Mouse (Mus musculus): ENCODE measurements around the gene Cdh12. TPM values are rescaled to one million over a fixed set of nuclear protein-coding genes. Genes with fewer than 3 reads are reported as not detected.
"Not testable (repeated sequence)": the region's sequence is repeated elsewhere in the genome, so short reads cannot be mapped to it uniquely, and the experiment has no call there.

Gene Cdh12
- total RNA-seq, 2 experiments from 2014 or later = not detected

DNA sequence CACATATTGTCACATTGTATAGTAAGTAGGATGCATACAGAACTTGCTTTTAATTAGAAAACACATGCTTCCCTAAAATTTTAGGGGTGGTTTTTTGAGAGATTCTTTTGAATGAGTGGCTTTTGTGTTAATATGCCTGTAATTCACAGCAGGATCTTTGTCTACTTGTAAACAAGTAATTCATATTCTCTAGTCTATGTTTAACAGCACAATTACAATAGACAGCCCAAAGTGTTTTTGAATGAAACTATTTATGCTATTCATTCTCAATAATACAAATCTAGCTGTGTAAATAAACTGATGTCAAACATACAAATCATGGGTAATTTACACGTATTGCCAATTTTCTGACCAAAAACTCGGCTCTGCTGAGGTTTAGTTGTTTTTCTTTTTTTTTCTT is 895.3 kb downstream of the Cdh12 start:
- intact Hi-C loops (cut with DNase I) = no loop called here

DNA sequence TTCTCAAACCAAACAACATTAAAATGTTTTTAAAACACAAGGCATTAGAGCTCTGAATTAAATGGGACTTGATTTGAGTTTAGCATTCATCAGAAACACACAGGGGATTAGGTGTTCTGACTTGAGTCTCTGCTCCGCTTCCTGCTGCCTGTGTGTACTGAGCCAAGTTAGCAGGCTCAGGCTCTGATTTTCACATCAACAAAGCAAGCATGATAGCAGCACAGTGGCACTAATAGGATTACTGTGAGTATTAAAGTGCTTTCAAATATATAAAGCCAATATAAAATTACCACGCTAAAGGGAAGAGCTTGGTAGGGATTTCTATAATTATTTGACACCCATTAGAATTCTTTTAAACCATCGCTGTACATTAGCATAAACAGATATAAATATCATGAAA is 895.7 kb downstream of the Cdh12 start:
- intact Hi-C loops (cut with DNase I) = no loop called here

More for the DNA sequence above, 895.3 kb downstream of the Cdh12 start:
- no peak for DNase-seq

DNA sequence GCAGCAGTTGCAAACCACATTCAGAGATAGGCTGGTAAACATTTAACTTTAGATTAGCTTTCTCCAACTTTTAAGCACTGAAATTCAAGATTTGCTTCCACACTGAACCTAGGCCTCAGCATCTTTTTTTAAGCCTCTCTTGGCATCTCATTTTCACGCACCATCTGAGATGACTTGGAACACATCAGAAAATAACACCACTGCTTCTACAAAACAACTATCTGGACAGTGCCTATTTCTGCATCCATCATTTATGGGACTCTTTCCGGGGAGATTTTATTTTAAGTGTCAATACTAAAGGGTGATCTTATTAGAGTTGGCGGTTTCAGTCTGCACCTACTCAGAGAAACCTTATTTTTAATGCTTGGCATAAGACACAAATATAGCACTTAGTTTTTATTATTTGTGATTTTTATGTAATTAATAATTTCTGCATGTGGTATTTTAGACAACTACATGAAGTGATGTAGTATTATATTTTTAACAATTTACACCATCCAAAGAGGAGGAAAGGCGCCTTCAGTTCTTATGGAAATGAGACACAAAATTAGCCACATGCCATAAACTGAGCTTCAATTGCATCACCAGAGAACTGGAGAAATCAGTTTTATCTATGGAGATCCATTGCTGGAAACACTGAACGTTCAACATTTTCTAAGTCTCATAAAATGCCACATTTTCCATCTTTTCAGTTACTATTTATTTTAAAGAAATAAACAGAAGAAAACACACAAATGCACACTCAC is 906.5 kb downstream of the Cdh12 start:
- intact Hi-C loops (cut with DNase I) = no loop called here
- DNase-seq = no peak

More for the DNA sequence above, 895.7 kb downstream of the Cdh12 start:
- no peak for DNase-seq

DNA sequence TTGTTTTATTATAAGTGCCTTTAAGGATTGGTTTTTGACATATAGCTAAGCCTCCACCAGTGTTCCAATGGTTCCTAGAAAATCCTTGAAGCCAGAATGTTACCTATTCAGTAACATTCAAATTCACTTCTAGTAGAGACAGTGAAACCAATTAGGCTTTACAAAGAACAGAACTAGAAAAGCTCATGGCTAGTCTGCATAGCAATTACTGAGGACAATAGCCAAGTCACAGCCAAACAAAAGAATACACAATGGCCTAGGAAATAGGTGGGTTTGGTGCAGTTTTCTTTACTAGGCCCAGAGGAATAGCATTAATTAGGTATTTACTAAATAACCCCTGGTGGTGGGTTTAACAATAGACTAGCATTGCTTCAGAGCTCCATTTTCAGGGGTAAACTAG is 917.3 kb downstream of the Cdh12 start:
- intact Hi-C loops (cut with DNase I) = no loop called here
- no peak for DNase-seq

DNA sequence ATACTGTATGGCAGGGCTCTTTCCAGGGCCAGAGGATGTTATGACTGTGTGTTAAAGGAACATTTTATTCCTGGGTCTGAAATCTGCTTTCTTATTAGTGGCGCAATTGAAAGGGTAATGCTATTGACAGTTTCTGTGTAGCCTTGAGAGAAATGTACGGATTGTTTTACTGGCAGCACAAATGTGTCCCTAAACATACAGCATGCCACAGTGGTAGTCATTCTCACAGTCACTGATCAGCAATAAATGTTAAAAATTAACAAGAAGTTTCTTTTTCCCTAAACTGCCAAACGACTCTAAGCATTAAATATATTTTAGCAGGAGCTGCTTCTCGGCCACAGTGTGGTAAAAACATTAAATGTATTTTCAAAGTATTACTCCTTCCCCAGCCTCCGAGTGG is 926.4 kb downstream of the Cdh12 start:
- intact Hi-C loops (cut with DNase I) = no loop called here
- no peak for DNase-seq

DNA sequence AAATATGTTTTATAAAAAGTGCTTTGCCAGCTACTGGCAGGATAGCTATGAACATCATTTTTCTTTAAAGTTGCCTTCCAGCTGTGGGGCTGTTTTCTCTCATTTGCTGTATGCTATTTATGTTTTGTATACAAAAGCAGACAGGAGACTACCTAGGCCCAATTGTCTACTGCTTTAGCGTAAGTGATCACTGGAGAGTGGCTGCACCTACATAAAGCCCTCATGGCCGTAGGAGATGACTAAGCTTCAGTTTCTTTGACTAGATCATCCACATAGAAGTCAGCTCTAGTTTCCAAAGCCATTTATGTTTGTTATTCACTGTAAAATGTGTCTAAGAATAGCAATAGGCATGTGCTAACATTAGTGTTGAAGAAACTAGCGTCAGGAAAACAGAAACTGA is 926.8 kb downstream of the Cdh12 start:
- no peak for DNase-seq
- intact Hi-C loops (cut with DNase I) = no loop called here

DNA sequence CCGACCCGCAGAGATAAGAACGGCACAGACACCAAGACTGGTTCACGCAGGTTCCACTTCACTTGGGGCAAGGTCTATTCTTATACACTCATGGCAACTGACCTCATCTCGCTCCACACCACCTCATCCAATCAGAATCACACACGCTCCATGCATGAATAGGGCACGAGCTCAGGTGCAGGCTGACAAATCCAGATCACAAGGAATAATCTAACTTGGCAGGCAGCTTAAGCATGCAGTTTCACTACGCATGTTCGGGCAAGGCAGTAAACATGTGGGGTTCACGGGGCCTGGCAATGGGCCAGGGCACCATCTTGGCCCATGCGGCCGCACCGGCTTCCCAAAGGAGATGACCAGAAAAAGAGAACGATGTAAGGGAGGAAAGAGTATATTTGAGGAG is 942.4 kb downstream of the Cdh12 start:
- DNase-seq; intact Hi-C loops (cut with DNase I): not testable (repeated sequence)

DNA sequence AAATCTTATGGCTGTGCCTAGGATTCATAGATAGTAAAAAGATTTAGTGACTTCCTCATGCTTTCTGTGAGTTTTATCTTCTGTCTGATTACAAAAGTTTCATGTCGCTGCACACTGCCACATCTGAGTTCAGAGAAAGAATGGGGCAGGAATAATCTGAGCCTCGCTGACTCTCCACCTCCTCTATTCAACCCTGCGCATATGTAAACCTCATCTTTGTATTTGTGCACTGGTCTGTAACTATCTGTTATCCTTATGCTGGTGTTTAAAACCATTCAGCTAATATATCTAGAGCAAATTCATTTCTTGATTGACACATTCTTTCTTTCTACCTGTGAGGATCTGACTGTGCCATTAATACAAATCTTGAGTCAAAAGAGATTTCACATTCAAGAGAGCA is 944.0 kb downstream of the Cdh12 start:
- no peak for DNase-seq
- intact Hi-C loops (cut with DNase I) = no loop called here

DNA sequence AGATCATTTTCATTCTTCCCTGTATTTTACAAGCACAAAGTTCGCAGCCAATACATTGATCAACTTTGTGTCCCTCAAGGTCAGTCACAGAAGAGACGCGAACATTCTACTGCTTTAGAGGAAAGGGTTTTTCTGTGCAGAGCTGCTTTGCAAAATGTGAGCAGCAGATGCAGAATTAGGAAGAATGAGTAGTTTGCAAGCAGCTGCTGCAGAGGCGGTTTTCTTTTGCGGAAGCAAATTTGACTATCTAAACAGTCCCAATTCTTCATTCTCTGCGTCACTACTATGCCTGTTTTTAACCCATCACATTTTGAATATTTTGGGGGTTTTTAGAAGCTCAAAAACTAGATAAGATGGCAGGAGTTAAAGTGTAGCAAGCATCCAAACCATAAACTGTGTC is 956.1 kb downstream of the Cdh12 start:
- intact Hi-C loops (cut with DNase I) = loop anchor here (5.0 to 10.0 kb wide), 2 partner anchors 300 to 1933 kb away; no protein-coding TSS in a partner anchor
- no peak for DNase-seq

DNA sequence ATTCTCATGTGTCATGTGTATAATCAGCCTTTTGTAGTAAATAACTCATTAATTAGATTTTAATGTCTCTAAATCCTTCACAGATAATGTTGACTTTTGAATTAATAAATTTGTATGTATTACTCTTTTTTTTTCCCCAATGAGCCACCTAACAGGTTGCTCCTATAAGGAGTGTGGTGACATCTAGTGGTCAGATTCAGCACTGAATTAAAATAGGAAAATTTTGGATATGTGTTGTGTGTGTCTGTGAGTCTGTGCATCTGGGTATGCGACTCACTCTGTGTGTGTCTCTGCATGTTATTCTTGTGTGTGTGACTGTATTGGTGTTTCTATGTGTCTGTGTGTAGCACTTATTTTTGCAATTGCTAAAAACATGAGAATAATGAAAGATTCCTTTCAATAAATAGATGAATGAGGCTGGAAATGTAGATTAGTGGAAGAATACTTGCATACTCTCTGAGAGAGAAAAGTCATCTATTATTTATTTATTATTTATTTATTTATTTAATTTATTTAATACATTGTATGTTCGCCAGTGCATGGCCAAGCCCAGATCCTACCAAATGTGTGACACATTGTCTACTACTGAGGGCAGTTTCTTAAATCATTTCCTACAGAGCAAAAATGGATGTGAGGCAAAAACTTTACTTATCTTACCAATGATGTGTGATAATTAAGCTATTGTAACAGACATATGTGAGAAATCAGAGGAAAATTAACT is 958.4 kb downstream of the Cdh12 start:
- intact Hi-C loops (cut with DNase I) = loop anchor here (5.0 to 10.0 kb wide), 2 partner anchors 303 to 1935 kb away; no protein-coding TSS in a partner anchor
- DNase-seq = peak in 1 of 2 experiments; percentile 1

DNA sequence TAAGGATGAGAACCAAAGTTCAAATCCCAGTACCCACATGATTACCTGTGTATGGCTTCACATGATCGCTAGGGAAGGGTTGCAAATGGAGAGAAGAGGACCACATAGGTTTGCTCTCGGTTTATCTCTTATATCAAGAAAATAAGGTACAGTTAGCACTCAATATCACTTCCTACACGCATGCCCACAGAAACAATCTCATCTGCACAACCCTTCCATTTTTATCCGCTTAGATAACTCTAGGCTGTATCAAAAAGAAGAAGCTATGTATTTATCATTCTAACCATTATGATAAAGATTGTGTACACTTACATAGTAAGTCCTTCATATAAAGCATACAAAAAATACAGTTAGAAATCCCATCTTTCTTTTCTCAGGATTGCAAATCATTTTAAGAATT is 988.3 kb downstream of the Cdh12 start:
- no peak for DNase-seq
- intact Hi-C loops (cut with DNase I) = no loop called here

DNA sequence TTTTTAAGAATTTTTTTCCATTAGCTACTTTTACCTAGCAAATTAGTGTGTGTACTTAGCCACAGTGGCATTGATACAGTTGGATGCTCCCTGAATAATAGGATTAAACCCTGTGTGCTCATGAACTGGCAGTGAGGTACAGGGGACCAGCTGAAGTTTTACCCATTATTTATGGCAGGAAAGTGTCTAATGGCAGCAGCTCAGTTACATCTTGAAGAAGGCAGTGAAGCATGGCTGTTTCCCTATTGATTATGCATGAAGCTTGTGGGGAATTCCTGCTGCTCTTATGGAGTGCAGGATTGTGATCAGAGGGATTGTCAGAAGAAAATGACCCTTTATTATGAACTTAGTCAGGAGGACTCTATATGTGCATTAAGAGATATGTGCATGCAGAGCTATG is 988.9 kb downstream of the Cdh12 start:
- intact Hi-C loops (cut with DNase I) = no loop called here
- no peak for DNase-seq

DNA sequence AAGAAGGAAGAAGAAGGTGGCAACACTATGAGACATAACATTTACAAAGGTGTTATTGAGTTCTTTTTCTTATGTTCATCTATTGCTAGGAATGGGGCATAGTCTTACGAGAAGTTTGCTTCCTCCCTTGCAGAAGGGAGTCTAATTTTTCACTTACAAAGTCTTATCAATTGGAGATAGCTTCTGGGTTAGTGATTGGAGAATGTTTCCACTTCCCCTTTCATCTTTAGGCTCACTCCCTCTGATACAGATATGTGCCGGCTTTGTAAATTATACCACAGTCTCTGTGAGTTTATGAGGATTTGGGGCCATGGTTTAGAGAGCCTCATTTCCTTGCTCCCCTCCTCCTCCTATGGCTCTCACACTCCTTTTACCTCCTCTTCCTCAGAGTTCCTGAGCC is 1009.0 kb downstream of the Cdh12 start:
- intact Hi-C loops (cut with DNase I) = no loop called here

DNA sequence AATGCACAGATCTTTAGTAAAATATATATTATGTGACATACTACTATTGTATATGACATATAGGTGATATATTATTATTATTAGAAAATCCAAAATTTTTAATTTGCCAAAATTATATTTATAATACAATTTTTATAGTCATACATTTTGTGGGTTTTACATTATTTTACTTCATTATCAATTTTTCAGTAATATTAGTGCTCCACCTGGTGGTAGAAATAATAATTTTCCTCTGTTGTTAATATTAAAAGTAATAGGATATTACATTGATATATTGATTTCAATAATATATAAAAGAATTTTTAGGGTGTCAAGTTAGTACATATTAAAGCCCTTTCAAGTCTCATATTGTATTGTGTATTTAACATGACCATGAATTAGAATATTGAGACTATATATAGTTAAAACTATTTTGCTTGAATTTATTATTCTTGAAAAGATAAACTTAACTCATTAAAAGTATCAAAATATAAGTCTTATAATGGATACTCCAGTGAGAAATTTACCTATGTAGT is 1070.3 kb downstream of the Cdh12 start:
- intact Hi-C loops (cut with DNase I) = no loop called here
- no peak for DNase-seq

More for the DNA sequence above, 1009.0 kb downstream of the Cdh12 start:
- no peak for DNase-seq

DNA sequence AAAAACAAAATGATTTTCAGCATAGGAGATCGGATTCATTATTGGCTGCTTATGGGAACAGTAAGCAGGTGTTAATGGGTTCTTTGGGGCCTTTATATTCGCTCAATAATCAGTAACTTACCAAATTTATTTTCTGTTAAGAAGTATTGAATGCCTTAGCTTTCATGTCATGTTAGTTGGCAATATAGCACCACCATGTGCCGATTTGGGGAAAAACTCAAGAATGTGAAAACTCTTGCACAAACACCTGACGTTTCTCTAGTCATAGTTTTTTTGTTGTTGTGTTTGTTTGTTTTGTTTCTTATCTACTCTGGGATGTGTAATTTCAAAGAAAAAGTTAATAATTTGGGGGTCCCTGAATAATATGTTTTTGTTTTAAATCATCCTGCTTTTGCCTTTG is 1081.7 kb downstream of the Cdh12 start:
- DNase-seq = no peak
- intact Hi-C loops (cut with DNase I) = no loop called here

DNA sequence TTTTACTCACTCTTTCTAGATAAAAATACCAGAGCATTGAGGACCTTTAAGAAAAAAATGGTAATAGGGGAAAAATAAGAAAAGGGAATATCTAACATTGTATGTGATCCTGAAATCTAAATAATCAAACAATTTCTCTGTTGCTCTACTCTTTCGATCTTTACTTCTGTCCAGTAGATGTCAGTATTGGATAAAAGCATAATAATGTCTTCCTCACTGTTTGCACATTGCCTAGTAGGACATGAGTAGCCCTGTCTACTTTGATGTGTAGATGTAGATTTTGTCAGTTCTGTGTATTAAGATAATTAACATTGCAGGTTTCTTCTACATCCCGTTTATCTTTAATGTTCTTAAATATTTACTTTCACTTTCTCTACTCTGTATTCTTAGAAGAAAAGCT is 1087.8 kb downstream of the Cdh12 start:
- intact Hi-C loops (cut with DNase I) = no loop called here

DNA sequence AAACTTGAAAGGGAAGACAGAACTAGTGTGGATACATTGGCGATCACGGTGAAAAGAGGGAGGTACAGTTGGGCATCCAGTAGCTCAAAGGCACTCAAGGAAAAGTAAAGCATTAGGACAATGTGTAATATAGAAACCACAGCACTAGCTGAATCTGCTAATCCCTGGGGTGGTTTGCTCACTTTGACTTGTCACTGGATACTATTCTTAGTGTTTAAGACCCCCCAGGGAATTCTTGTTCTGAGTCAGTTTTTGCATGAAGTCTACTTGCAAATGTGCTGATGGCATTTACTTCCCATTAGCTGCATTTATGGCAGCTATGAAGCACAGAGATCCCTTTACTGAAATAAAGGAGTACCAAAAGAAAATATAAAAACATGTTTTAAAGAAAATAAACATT is 1095.7 kb downstream of the Cdh12 start:
- intact Hi-C loops (cut with DNase I) = no loop called here
- DNase-seq = no peak

More for the DNA sequence above, 1087.8 kb downstream of the Cdh12 start:
- no peak for DNase-seq

DNA sequence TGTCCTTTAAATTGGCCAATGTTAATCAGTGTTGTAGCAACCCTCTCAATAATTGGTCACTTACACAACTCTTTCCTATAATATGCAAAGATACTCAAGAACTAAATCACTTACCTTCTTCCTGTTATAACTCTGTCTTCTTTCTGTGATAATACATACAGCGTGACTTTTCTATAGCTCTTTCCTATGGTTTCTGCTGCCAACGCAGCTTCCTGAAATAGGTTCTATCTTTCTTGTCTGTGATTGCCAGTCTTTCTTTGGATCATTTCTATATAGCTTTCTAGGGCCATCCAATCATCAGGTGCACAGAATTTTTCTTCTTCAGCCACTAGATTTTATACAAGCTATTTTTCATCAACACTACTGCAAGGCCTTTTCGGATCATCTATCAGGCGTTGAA is 1106.9 kb downstream of the Cdh12 start:
- intact Hi-C loops (cut with DNase I) = no loop called here
- no peak for DNase-seq

DNA sequence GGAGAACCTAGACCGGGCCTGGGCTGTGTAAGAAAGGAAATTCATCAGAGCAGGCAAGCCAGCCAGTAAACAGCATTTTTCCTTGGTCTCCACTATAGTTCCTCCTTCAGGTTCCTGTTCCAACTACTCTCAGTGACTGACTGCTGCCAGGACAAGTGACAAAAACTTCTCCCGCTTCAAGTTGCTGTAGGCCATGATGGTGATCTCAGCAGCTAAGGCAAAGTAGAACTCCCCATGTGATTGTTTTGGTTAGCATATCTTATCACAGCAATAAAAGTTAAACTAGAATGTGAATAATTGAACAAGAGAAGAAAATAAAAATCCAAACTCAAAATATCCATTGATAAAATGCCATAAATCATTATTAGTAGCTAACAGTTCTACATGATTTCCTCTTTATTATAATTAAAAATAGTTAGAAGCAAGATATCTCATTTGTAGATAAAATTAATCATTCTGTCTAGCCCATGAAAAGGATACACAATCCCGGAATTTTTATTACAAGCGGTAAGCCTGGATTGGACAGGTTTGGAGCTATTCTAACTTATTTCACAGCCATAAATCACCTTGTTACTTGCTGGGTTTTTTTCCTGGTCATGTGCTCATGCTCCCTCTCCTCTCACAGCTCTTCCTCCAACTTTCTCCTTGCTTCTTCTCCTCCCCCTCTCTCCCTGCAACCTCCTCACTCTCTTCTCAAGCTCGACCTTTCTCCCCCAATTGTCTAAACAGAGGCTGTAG is 1117.4 kb downstream of the Cdh12 start:
- intact Hi-C loops (cut with DNase I) = no loop called here
- DNase-seq = no peak

DNA sequence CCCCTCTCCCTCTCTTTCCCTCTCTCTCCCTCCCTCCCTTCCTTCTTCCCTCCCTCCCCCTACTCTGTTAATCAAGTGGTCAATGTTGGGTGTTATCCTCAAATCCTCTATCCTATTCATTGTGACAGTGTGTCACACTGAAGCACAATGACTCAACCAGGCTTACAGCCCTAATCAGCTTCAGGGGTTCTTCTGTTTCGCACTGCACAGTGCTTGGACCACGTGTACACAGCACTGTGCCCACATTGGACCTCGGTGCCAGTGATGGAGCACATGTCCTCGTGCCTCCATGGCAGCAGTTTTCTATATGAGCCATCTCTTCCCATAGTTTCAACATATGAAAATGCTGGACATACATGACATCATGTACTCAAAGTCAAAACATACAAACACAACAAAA is 1155.4 kb downstream of the Cdh12 start:
- intact Hi-C loops (cut with DNase I) = no loop called here
- no peak for DNase-seq
